Mouse (Mus musculus) neural tube, embryonic 10.5 days (tissue): ENCODE data around the gene Gm49318.

Experiments used
- DNase-seq: peaks from one replicate; pipeline ENCODE4 v3.0.0-alpha.2; 2017; ENCODE audit warnings: low spot score; ENCODE audit errors: extremely low spot score

The Gm49318 gene

GRCm38 (mm10) chr9:22069881-22070553 lies 1.0 kb downstream of the Gm49318 start:
- DNase-seq, result no peak

GRCm38 (mm10) chr9:22067195-22067594 lies 3.9 kb downstream of the Gm49318 start:
- DNase-seq, result no peak

DNA sequence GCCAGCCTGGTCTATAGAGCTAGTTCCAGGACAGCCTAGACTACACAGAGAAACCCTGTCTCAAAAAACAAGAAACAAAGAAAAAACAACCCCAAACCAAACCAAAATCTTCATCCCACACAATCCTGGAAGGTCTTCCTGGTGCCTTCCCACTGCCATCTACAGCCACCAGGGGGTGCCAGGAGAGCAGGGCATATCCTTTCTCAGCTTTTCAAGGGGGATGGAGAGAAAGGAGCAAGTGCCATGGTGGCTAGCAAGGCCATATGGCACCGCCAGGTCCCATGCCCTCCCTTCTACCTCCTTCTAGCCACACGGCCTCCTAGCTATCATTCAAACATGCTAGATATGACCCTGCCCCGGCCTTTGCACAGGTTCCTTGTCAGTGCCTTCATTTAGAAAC lies 4.6 kb downstream of the Gm49318 start:
- DNase-seq, result no peak

DNA sequence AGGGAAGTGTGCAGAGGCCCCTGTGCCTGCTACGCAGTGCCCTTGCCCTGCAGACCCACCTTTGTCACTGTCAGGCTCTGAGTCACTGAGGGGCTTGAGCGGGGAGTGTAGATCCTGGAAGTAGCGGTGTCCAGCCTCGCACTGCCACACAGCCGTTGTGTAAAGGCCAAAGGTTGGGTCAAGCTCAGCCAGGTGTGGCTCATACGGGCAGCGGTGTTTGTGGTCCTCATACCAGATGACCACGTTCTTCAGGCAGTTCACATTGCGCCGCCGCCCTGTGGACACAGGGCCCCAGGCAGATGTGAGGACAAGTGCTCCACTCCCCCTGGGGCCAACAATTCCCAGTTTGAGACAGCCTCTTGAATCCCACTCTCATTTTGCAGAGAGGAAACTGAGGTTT lies 5.4 kb downstream of the Gm49318 start:
- no peak for DNase-seq

DNA sequence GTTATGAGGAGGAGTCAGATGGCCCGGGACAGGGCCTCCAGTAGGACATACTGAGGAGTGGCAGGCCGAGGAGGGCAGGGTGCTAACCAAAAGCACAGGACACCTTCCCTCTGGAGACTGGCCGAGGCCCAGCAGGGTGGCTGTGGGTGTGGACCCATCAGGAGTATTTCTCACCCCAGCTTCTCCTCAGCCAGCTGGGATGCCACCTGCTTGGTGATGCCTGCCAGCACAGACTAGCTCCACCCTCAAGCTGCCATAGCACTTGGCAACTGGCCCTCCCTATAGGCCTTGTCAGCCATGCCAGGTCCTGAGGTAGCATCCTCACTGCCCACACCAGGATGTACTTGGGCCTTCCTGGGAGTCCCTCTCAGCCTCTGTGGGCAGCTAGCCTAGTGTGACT lies 6.7 kb downstream of the Gm49318 start:
- DNase-seq, result no peak

DNA sequence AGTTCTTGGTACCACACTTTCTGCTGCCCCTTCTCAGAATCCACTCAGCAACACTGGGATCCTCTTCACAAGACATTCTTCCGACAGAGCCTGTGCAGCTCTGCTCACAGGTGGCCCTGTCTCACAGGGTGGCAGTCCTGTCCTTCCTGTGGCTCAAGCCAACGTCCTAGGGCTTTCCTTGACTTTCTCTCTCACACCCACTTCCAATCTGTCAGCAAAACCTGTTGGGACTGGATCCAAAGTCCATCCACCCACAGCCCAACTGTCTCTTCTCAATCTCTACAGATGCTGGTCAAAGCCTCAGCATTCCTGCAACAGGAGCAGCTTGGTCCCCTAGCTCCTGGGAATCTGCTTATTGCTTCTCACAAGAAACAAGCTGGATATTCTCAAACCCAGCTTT lies 9.7 kb downstream of the Gm49318 start:
- DNase-seq, result no peak

- no peak for DNase-seq
Measured at GRCm38 (mm10) chr9:22058011-22058424, 13.0 kb downstream of the Gm49318 start.

DNA sequence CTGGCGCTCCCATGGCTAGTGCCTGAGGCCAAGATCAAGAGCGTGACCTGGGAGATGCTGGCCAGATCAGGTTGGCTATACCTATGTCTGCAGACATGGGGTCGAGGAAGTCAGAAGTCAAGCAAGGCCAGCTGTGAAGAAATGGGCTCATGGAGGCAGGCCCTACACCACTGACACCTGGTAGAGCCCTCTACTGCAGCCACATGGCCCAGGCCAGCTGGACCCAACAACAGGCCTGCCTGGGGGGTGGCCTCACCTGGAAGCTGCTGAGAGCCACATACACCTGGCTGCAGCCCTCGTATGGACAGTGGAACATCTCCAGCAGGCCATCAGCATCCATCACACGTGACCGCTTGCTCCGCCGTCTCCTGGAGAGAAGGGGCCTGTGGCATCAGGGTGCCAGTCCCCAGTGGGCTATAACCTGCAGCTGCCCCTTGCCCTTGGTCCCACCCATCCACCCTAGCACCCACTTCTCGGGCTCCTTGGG lies 14.0 kb downstream of the Gm49318 start:
- DNase-seq, result no peak

DNA sequence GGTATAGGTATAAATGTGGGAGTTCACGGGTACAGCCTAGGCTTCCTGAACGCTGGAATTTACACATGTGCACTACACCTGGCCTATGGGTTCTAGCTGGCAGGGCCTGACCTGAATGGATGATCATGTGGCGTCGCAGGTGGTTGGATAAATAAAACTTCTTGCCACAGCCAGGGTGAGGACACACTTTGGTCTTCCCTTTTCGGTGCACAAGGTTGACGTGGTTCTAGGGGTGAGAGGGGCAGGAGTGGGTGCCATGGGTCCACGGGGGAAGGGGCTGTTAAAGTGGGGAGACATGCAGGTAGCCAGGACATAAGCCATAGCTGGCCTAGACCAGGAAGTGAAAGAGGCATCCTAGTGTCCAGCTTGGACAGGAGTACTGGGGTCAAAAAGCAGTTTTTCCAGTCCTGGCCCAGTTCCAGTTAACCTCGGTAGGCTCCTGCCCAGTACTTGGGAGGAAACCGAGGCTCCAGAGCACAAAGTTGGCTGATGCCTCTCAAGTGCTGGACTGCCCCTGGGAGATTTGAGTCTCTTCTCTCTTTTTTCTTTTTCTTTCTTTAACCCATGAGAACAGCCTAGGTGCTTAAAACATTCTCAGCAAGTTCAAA lies 14.7 kb downstream of the Gm49318 start:
- DNase-seq, result no peak

DNA sequence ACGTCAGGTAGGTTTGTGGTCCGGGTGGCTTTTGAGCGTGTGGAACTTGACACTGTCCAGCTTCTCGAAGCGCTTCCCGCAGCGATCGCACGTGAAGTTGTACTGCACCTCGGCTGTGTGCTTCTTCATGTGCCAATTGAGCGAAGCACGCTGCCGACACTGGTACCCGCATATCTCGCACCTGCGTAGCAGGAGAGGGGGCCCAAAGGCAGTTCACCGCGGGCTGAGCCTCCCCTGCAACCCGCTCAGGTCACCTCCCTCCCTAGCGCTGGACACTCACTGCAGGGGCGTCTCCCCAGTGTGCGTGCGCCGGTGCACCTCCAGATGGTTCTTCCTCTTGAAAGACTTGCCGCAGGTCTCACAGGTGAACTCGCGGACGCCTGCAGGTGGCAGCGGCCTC lies 15.3 kb downstream of the Gm49318 start:
- no peak for DNase-seq

- DNase-seq, result peak; percentile 80
Measured at GRCm38 (mm10) chr9:22054411-22055076, 16.5 kb downstream of the Gm49318 start.

GRCm38 (mm10) chr9:22053657-22054056 lies 17.4 kb downstream of the Gm49318 start:
- peak; percentile 37 for DNase-seq

DNA sequence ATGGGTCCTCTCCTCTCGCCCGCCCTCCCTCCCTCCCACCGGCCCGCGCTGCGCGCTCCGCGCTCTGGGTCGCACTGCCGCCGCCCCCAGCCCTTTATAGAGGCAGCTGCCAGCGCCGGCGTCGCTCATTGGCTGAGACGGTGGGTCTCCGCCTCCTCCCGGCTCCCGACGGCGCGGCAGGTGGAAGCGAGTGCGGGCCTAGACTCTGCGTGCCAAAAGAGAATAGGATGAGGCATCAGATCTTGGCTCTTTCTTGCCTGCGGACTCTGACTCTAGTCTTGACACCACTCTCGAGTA lies 19.2 kb downstream of the Gm49318 start, which contains the start of gene Elavl3:
Gene Elavl3 (minus strand): TSS at position 66 of the 297 bp plus-strand sequence.
- peak; percentile 80 for DNase-seq

- DNase-seq, result peak; percentile 46
Measured at GRCm38 (mm10) chr9:22051161-22051957, 19.7 kb downstream of the Gm49318 start.

DNA sequence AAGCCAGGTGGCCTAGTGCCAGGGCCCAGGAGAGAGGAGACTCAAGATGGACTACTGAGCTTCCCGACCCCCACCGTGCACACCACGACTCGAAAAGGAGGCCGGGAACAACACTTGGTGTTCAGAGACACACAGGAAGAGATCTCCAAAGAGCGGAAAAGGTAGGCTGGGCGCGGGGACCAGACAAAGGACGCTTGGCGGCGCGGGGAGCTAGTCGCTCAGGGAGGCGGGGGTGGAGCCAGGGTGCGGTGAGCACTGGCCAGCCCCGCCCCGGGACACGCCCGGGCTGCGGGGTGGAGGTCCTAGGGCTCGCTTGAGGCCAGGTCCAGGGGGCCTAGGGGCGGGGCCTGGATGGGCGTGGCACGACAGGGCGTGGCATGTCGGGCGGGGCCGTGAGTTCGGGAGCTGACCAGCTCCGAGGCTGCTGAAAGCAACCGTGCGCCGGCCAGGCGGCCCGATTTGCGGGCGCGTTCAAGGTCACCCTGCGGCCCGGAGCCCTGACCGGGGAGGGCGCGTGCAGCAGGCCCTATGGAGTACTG lies 20.6 kb downstream of the Gm49318 start:
- DNase-seq, result peak; percentile 83

DNA sequence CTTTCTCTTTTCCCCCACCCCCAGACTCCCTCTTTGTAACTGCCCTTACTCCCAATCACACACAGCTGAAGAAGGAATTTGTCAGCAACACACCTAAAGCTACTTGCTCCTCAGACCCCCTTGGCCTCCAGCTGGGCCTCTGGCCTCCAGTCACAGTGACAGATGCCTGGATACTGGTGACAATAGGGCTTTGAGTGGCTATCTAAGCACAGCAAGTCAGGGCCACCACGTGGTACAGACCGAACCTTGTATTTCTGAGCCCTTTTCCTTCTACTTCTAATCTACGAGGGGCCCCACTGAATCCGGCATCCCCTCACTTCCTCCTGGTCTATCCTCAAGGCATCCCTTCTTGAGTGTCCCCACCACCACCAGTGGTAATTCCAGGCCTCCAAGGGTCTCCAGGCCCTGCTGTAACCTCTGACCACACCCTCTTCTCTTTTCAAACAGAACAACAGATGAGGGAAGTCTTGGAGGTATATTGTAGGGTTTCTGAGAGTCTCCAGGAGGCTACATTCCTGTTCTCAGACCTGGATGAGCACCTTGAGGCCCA lies 21.3 kb downstream of the Gm49318 start:
- peak; percentile 37 for DNase-seq

DNA sequence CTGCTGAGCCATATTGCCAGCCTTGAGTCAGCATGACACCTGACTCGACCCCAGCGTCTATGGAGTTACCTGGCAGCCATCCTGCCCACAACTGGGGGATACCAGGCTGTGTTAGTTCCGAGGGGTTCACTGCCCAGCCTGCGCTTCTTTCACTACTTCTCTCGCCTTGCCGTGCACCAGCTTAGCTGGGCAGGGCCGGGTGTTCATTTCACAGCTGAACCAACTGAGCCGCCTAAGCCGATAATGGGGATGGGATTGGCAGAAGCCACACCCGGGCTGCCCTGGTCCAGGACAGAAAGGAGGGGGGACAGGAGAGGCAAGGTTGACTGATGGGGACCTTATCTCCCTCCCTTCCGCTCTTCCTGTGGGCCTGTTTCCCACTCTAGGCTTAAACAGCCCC lies 21.7 kb downstream of the Gm49318 start:
- DNase-seq, result no peak

- DNase-seq, result no peak
Measured at GRCm38 (mm10) chr9:22047329-22047728, 23.7 kb downstream of the Gm49318 start.

DNA sequence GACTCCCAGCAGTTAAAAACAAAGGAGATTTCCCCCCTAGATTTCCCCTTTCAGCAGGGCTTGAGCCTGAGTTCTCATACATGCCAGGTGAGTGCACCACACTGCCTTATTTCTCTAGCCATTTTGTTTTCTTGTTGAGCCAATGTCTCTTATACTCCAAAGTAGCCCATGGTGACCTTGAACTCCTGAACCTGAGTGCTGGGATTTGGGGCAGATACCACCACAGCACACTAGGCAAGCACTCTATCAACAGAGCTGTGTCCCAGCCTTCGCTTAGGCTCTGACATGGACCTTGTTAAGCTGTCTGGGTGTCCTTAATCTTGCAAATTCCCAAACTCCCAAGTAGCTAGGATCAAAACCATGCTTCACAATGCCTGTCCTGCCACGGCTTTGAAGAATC lies 29.2 kb downstream of the Gm49318 start:
- no peak for DNase-seq

DNA sequence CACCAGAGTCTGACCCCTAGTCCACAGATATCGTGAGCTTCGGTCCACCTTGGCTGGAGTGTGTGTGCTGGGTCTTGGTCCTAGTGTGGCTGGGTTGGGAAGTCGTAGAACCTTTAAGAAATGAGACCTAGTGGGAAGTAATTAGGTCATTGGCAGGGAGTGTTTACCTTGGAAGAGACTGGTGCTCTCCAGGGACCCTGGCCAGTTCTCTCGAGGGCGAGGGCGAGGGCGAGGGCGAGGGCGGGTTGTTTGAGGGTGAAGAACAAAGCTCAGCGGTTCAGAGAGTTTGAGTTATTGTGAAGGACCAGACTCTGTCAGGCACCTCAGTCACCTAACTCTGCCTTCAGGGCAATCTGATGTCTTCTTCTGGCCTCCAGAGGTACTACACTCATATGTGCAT lies 33.2 kb downstream of the Gm49318 start:
- DNase-seq, result no peak

GRCm38 (mm10) chr9:22035300-22036044 lies 35.6 kb downstream of the Gm49318 start:
- DNase-seq, result peak; percentile 35
